Mouse (Mus musculus) left cerebral cortex, postnatal 14 days (tissue): ENCODE results near the gene Uba2. TPM values are rescaled to one million over a fixed set of nuclear protein-coding genes. Genes with fewer than 3 reads are reported as not detected.
A peak's percentile ranks its signal among the peaks of the same experiment; 100 is the strongest.
"Not testable (repeated sequence)": the region's sequence is repeated elsewhere in the genome, so short reads cannot be mapped to it uniquely, and the experiment has no call there.

ENCODE experiments used
- DNase-seq, 2 experiments: peaks; one replicate each; pipeline ENCODE4 v3.0.0; 2021 to 2022; ENCODE audit warnings: low spot score in 2 of 2, mixed read lengths in 1 of 2
- intact Hi-C: fragments of 180-260 bp; cut with DNase I; formaldehyde crosslinking; loops from one replicate; pipeline ENCODE4 v1.15.1; 2025
- total RNA-seq, 2 experiments: library from RNA; stranded (reverse); gene quantifications; 2 replicates each; pipeline ENCODE4 v1.2.3; 2021

The Uba2 gene
- total RNA-seq, 2 experiments from 2014 or later, result 81.0 to 81.1 TPM

DNA sequence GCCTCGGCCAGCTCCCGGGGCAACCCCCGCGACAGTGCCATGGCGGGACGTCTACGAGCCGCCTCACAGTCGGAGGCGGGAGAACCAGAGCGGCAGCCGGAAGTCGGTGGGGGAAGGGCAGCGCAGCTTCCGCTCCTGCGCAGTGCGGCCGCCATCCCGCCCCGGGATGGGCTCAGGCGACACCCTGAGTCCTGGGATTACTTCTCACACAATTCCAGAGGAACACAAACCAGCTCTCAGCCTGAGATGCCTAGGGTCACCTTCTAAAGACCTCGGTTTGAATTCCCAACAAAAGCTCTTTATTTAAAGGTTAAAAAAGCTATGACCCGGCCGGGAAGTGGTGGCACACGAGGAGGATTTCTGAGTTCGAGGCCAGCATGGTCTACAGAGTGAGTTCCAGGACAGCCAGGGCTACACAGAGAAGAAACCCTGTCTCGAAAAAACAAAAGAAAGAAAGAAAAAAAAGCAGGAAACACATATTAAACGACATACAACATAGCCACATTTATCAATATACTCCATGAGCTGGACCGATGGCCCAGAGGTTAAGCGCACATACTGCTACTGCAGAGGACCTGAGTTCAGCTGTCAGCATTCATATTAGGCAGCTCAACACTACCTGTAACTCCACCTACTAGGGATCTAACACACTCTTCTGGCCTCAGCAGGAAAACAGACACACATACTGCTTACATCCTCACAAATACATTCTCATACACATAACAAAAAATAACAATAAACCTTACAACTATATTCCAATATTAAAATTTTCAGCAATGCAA lies 738 bp downstream of the Uba2 start:
- DNase-seq, result peak; percentile 94
- intact Hi-C loops, result no loop called here

DNA sequence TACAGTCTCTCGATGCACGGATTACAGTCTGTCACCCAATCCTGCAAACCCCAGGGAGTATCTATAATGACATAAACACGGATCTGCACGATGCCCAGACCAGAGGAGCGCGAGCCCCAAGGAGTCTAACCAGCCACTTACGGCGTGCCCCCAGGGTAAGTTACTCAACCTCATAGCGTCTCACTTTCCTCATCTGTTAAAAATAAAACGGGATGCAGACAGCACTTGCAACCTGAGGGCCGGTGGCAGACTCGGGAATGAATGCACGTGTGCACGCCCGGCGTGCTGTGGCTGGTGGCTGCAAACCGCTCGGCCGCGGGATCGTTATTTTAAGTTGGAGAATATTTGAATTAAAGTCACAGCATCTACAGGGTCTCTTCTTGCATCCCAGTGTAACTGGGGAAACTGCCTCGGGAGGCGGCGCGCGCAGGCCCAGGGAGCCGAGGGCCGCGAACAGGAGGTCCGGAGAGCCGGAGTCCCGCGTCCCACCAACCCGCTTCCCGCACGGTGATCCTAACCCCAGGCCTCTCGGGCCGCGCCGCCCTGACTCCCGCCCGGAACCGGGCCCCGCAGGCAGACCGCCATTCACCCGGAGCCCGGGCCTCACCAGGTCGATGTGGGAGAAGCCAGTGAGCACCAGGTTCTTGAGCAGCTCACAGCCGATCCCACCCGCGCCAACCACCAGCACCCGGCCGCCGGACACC lies 1.5 kb downstream of the Uba2 start:
- peak; percentile 30 to 31 for DNase-seq
- intact Hi-C loops, result no loop called here

DNA sequence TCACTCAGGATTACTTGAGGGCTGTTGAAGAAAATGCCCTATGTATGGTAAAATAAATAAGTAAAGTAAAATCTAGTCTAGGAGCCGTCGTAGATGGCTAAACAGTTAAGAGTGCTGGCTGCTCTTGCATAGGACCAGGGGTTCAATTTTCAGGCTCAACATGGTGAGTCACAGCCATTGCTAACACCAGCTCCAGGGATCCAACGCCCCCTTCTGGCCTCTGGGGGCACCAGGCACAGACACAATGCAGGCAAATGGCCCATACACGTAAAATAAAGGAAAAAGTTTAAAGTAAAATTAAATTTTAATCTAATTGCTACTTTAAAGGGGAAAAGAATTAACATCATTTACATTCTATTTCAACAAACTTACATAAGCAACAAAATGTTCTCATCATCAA lies 2.5 kb downstream of the Uba2 start:
- DNase-seq, result no peak
- intact Hi-C loops, result no loop called here

DNA sequence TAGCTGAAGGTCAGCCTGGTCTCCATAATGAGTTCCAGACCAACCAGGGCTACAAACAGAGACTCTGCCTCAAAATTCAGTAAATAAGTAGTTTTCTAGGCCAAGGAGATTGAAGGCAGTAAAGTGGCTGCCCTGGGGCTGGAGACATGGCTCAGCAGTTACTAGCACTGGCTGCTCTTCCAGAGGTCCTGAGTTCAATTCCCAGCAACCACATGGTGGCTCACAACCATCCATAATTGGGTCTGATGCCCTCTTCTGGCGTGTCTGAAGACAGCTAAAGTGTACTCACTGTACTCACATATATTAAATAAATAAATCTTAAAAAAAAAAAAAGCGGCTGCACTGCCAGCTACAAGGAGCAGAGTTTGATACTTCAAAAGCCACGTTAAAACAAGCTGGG lies 3.4 kb downstream of the Uba2 start:
- intact Hi-C loops, result no loop called here

DNA sequence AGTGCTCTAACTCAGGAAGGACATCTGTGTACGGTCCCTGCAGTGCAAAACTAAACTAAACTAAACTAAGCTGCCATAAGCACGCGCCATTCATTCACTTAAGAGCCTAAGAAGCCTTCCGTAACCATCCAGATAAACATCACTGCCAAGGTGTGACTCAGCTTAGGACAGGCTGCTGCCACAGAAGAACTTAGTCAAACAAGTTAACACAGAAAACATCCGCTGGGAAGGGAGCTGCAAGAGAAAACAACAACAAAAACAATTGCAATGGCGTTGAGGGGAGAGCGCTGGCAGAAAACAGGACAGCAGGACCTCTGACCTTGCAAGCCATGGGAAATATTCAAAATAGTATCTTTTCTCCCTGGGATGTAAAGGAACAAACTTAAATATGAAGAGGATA lies 4.7 kb downstream of the Uba2 start:
- intact Hi-C loops, result no loop called here
- no peak for DNase-seq

More for the DNA sequence above, 3.4 kb downstream of the Uba2 start:
- no peak for DNase-seq

DNA sequence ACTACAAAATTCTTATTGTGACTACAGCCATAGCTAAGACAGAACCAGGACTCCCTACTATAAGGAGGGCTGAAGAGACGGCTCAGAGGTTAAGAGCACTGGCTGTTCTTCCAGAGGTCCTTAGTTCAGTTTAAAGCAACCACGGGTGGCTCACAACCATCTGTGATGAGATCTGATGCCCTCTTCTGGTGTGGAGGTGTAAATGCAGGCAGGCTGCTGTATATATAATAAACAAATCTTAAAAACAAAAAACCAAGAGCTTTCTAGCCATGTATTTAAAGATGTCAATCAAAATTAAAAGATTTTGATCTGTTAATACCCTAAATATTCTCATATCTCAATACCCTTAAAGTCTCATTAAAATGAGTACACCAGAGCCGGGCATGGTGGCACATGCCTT lies 10.2 kb downstream of the Uba2 start:
- intact Hi-C loops, result no loop called here
- DNase-seq, result no peak

DNA sequence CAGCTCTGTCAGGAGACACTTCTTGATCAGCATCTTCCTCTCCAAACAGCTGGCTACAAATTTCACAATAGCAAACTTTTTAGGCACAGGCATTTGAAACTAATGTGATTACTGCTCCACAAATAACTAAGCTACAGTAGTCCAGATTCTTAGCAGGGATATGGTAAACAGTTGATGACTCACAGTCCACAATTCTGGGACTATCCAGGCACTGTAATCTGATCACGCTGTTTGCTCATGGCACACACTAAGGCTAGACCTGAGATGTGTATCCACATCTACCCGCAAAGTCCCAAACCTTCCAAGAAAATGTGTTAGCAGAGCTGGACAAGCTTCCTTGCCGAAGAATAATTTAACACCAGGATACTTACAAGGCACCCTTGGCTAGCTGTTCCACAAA lies 11.4 kb downstream of the Uba2 start:
- DNase-seq, result no peak
- intact Hi-C loops, result no loop called here

DNA sequence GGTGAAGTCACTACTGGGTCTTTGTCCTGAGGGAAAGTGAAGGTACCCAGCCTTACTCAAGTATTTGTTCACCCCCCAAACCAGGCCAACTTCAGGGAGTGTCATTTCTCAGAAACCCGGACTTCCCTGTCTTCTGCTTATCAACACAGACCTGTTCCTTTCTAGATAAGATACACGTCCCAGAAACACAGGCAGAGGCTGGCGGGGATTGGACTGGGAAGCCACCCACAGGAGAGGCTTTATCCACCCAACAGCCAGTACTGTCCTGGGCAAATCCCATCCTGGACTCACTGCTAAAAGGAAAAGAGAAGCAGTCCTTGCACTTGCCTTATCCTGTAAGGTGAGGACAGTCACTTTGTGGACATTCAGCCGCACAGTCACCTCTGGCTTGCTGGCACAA lies 22.2 kb downstream of the Uba2 start:
- intact Hi-C loops, result no loop called here
- DNase-seq, result no peak

DNA sequence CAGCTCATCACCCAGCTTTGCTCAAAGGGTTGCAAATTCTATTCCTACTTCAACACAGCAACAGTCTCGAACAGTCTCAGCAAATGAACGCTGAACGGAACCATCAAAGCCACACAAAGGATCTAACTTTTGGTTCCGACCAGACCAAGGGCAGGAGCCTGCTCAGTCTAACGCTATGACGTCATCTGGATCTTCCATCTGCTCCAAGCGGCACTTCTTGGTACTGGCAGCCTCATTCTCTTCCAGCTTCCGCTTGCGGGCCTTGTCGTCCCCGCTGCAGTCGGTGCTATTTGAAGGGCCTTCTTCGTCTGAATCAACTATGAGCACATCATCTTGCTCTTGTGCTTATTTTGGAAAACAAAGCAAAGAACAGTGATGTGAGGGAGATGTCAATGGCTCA lies 28.3 kb downstream of the Uba2 start:
- intact Hi-C loops, result no loop called here
- DNase-seq, result peak; percentile 29 to 64

DNA sequence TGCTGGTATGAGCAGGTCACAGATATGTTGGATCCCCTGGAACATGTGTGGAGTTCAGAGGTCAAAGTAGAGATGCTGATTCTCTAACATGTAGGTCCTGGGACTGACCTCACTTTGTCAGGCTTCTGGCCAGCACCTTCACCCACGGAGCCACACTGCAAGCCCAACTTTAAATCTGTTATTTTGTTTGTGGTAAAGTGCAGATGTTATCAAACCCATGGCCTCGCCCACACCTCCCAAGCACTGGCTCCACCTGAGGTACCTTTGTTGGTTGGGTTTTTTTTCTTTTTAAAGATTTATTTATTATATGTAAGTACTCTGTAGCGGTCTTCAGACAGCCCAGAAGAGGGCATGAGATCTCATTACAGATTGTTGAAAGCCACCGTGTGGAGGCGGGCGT lies 29.9 kb downstream of the Uba2 start:
- intact Hi-C loops, result no loop called here
- no peak for DNase-seq

DNA sequence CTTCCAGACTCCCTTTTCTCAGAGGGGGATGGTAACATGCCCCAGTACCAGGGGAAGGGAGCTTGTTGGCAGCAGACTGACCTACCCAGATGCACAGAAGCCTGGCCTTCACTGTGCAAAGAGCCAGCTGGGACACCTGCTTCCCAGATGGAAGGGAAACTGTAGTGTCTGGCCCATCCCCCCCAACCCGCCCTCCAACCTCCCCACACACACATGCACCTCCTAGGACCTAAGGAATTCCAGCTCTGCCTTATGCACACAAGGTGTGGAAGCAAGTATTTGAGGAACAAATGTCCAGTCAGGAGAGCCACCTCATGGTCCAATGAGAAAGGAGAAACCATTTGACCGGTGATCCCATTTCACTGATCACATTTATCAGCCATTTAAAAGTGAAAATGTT lies 35.1 kb downstream of the Uba2 start:
- DNase-seq, result no peak
- intact Hi-C loops, result no loop called here

DNA sequence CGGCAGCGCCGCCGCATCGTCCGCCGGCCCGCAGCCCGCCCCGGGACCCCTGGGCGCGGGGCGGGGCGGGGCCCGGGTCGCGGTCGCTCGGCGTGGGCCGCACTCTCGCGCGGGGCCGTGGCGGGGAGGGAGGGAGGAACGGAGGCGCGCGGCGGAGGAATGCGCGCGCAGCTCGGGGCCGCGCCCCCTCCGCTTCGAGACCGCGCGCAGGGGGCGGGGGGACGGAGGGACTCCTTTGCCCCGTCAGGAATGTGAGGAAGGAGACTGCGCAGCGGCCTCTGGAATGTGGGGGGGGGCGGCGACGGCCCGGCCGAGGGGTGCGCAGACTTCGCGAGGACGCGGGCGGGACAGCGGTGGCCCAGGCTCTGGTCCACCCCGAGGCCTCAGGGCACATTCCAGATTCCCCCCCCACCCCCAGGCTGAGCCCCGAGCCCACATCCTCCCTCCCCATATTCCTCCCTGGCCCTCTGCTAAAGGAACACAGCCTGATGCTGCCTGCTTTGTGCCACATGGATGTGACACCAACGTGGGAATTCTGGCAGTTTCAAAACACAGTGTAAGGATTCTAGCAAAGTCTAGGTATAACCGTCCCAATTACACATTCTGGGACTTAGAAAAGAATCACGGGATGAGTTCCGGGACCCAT lies 36.2 kb downstream of the Uba2 start, which contains the start of gene Wtip:
Wtip (minus strand) TSS at position 152 of the 646 bp plus-strand sequence.
- DNase-seq, result peak; percentile 61
- intact Hi-C loops, result no loop called here

DNA sequence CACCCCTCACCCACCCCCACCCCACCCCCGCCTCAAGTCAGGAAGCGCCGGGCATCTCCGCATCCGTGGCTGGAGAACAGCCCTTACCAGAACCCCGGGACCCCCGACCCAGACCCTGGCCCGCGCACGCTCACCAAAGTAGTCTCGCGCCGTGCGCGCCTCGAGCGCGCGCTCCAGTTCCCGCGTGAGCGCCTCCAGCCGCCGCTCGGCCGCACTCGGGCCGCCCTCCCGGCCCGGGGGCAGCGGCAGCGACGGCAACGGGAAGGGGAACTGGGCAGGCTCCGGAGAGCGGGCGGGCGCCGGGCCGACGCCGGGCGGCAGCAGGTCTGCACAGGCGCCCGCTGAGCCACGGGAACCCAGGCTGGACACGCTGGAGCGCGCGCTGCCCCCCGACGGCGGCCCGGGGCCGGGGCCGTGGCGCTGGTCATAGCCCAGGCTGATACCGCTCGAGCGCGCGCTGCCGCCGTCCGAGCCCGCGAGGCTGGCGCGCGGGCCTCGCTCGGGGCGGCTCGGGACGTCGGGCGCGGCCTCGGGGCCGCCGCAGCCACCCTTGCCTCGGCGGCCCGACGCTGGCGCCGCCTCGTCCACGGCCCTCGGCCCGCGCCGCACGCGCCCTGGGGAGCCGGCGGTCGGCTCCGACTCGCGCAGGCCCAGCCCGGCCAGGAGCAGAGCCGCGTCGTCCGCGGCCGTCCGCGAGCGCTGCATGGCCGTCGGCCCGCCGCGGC lies 36.9 kb downstream of the Uba2 start:
- intact Hi-C loops, result no loop called here
- DNase-seq, result no peak

DNA sequence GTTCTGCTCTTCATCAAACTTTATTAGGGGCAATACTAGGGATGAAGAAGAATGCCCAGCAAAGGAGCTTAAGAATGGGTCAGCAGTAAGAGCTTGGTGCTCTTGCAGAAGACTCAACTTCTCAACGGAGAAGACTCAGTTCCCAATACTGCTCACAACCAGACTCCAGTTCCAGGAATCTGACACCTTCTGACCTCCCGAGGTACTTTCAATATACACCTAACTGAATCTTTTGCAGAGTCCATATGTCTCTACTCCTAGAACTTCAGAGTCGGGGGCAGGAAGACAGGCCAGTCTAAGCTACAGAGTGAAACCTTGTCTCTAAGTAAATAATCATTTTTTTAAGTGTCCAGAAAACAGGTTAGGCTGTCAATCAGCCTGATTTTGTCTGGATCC lies 37.4 kb downstream of the Uba2 start:
- intact Hi-C loops, result no loop called here
- DNase-seq, result no peak

DNA sequence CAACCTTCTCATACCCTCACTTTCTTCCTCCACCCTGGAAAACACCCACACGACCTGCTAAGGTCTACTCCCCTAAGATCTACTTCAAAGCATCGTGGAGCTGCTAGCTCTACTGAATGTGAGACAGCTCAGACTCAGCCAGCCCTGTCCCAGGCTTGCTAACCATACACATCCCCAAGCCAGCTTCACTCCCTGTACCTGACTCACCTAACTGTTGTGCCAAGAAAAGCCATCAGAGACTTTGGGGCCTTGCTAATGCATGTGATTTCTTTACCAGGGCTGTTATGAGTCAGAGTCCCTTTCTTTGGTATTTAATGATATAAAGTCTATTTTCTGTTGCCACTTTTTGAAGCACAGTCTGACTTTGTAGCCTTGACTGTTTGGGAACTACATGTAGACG lies 38.3 kb downstream of the Uba2 start:
- intact Hi-C loops, result no loop called here
- no peak for DNase-seq

DNA sequence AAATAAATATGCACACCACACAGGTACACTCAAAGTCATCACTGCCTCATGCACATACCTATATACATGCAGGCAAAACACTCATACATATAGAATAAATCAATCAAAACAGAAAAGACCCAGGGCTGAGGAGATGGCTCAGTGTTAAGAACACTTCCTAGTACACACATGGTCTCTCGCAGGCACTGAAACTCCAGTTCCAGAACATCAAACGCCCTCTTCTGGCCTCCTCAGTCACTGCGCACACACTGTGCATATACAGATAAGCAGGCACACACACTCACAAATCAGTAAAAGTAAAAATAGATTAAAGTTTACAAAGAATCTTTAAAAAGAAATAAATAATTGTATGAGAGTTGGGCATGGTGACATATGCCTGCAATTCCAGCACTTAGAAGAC lies 43.1 kb downstream of the Uba2 start:
- intact Hi-C loops, result no loop called here
- no peak for DNase-seq

DNA sequence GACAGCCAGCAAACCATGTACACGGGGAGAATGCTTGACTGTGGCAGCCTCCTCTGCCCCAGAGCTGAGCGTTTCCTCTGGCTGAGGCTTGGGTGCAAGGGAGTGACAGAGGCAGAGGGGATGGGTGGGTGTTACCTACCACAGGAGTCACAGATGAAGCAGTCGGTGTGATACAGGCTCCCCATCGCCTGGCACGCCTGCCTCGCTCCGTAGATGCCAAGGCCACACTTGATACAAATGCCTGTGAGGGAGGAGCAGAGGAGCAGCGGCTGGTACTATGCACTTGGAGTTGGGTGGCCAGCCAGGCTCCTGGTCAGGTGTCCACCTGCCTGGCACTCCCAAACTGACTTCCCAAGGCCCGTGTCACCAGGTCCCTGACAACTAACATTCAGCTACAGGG lies 44.1 kb downstream of the Uba2 start:
- intact Hi-C loops, result no loop called here
- no peak for DNase-seq

DNA sequence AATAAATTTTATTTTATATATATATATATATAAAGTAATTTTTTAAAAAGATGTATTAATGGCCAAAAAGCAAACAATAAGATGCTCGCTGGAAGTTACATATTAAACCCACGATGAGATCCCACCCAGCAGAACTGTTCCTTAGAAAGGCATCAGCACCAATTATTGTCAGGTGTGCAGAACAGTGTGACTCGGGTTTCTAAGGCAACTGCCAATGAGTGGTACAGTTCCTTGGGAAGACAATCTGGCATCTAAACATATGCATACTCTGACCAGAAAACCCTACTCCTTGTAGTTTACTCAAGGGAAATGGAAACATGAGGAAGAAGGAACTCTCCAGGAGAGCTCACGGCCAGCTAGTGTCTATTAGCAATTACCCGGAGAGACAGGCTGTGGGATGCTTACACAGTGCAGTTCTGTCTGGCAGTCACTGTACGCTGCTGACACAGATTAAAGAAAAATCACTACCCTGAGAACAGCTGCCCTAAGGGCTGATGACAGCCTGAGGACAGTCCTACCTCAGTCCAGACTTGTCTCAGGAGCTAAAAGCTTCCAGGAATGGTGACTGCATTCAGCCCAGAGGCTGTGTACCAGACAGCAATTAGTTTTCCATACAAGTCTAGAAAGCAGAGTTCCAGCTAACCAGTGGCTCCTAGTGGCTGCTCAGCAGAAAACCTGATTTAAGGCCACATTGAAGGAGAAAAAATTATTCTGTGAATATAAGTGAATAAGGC lies 46.2 kb downstream of the Uba2 start:
- DNase-seq, result peak; percentile 31 to 57
- intact Hi-C loops, result no loop called here

DNA sequence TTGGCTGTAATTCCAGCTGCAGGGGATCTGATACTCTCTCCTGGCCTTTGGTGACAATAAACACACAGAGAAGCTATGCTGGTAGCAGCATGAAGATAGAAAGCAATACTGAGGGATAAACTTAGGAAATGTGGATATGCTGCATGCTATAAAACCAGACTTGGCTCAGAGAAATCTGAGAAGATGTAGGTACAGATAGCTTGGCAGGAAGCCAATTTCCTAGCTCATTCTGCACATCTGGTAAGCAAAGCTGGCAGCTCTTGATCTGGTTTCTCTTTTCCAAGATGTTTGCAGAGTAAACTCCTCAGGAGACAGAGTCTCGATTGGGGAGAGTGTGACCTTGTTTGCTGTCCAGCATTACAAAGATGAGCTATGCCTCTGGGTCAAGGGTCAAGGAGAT lies 48.8 kb downstream of the Uba2 start:
- peak in 1 of 2 experiments; percentile 39 for DNase-seq
- intact Hi-C loops, result not testable (repeated sequence)
